Mouse (Mus musculus) heart, embryonic 14.5 days (tissue): ENCODE data around the gene Samm50. TPM values are rescaled to one million over a fixed set of nuclear protein-coding genes. Genes with fewer than 3 reads are reported as not detected.

Experiments
- ATAC-seq: fragments of 200-750 bp; cut with Nextera tagmentation; 2 replicates; pipeline ENCODE4 v1.8.0; 2017; ENCODE audit warnings: low read depth, moderate TSS enrichment; ENCODE audit not compliant: insufficient number of reproducible peaks, insufficient read depth, low FRiP score
- H3K27ac ChIP-seq, 2 experiments: fragments of 200-500 bp in 1 of 2; fragments of 300-500 bp in 1 of 2; sonication (generic) in 1 of 2; replicated peaks in 1 of 2; 2 replicates each; pipeline ENCODE4 v1.5.1; 2012 to 2014; ENCODE audit warnings: low read depth in 2 of 2, low read length in 2 of 2, control low read depth in 1 of 2, mild to moderate bottlenecking in 1 of 2, mixed read lengths in 1 of 2; ENCODE audit not compliant: control insufficient read depth in 1 of 2, insufficient read depth in 1 of 2
- H3K27me3 ChIP-seq: fragments of 300-500 bp; sonication (generic); 2 replicates; pipeline ENCODE4 v1.6.1; 2014; ENCODE audit warnings: mild to moderate bottlenecking, low read length, control low read depth; ENCODE audit not compliant: control insufficient read depth, insufficient read depth
- H3K36me3 ChIP-seq: fragments of 300-500 bp; sonication (generic); 2 replicates; pipeline ENCODE4 v1.6.1; 2014; ENCODE audit warnings: mild to moderate bottlenecking, control low read depth, low read length, mixed read lengths; ENCODE audit not compliant: control insufficient read depth, insufficient read depth
- H3K4me1 ChIP-seq, 2 experiments: fragments of 200-500 bp in 1 of 2; fragments of 300-500 bp in 1 of 2; sonication (generic) in 1 of 2; 2 replicates each; pipeline ENCODE4 v1.6.1; 2012 to 2014; ENCODE audit warnings: low read length in 2 of 2, control low read depth in 1 of 2, mixed read lengths in 1 of 2; ENCODE audit not compliant: control insufficient read depth in 2 of 2, insufficient read depth in 2 of 2
- H3K4me2 ChIP-seq: fragments of 300-500 bp; sonication (generic); 2 replicates; pipeline ENCODE4 v1.6.1; 2014; ENCODE audit warnings: mild to moderate bottlenecking, low read length
- H3K4me3 ChIP-seq, 2 experiments: fragments of 200-500 bp in 1 of 2; fragments of 300-500 bp in 1 of 2; sonication (generic) in 1 of 2; 2 replicates each; pipeline ENCODE4 v1.5.1; 2012 to 2014; ENCODE audit warnings: low read length in 2 of 2, mild to moderate bottlenecking in 2 of 2, control low read depth in 1 of 2, low read depth in 1 of 2, moderate library complexity in 1 of 2; ENCODE audit not compliant: control insufficient read depth in 1 of 2, insufficient read depth in 1 of 2
- H3K9ac ChIP-seq: fragments of 300-500 bp; sonication (generic); 2 replicates; pipeline ENCODE4 v1.6.1; 2014; ENCODE audit warnings: mild to moderate bottlenecking, low read length
- H3K9me3 ChIP-seq: fragments of 300-500 bp; sonication (generic); 2 replicates; pipeline ENCODE4 v1.6.1; 2016; ENCODE audit warnings: low read length, control low read depth; ENCODE audit not compliant: control insufficient read depth
- WGBS: fragments of 180-500 bp; shearing (Covaris S2); extraction: QIAGEN DNeasy Blood & Tissue Kit; methylation state at CpG from one replicate; pipeline ENCODE4 v1.1.7; 2014; 5-methylcytosine and 5-hydroxymethylcytosine counted together
- polyA plus RNA-seq: library from polyadenylated mRNA; unstranded; fragments of >200 nt; fragmentation: Nextera tagmentation; extraction: Ambion mirVana; gene quantifications from 2 replicates; pipeline ENCODE4 v1.2.1, GENCODE M21; 2014

The Samm50 gene
- polyA plus RNA-seq, 1 experiment from 2014 or later, result 88.2 TPM

GRCm38 (mm10) chr15:84216461-84217084 is 24.5 kb downstream of the Samm50 start:
- Histone ChIP-seq H3K4me1 (peaks cover 29 to 49% of the 10 kb centered on the region in 2 experiments), H3K4me3 (no peak overlapping the region), H3K36me3 (peaks cover 26% of the 10 kb centered on the region), H3K4me2 (no peak overlapping the region), H3K27me3 (no peaks in the 10 kb centered on the region), H3K27ac (no peak overlapping the region), H3K9ac (no peak overlapping the region), H3K9me3 (no peaks in the 10 kb centered on the region)
- WGBS, result 43% methylated on average over 7 of the region's 7 CpGs
- ATAC-seq, result no peak

- no peak for ATAC-seq
- Histone ChIP-seq H3K36me3 (peaks cover 21% of the 10 kb centered on the region), H3K27ac (peak overlapping the region; percentile 45 to 77; a peak in 3 of 4 replicates), H3K4me2 (peak overlapping the region; percentile 17; the same call in 1 of the 2 replicates), H3K9ac (peak overlapping the region; percentile 21; the same call in 1 of the 2 replicates), H3K4me1 (peaks cover 21 to 40% of the 10 kb centered on the region in 2 experiments), H3K4me3 (no peak overlapping the region), H3K27me3 (no peaks in the 10 kb centered on the region), H3K9me3 (no peaks in the 10 kb centered on the region)
- WGBS, result 39% methylated on average over 23 of the region's 23 CpGs
Measured at GRCm38 (mm10) chr15:84217969-84218782, 26.1 kb downstream of the Samm50 start.

- Histone ChIP-seq H3K9me3 (no peaks in the 10 kb centered on the region), H3K4me3 (no peak overlapping the region), H3K27me3 (no peaks in the 10 kb centered on the region), H3K4me2 (peak overlapping the region; percentile 17; the same call in 1 of the 2 replicates), H3K9ac (peak overlapping the region; percentile 21; the same call in 1 of the 2 replicates), H3K36me3 (peaks cover 15% of the 10 kb centered on the region), H3K27ac (peak overlapping the region; percentile 45 to 77), H3K4me1 (peaks cover 18 to 35% of the 10 kb centered on the region in 2 experiments)
- 15% methylated on average over 9 of the region's 9 CpGs for WGBS
- ATAC-seq, result 0 out of 2 replicates have a peak, but pooled peaks have one; percentile 18
Measured at GRCm38 (mm10) chr15:84218783-84219271, 26.8 kb downstream of the Samm50 start.

- no peaks in the 10 kb centered on the region for H3K27me3 ChIP-seq
- no peak overlapping the region for H3K9ac ChIP-seq
- H3K4me2 ChIP-seq, result no peak overlapping the region
- ATAC-seq, result no peak
- H3K4me3 ChIP-seq, result no peak overlapping the region
- WGBS, result 65% methylated on average over 5 of the region's 5 CpGs
- H3K36me3 ChIP-seq, result no peaks in the 10 kb centered on the region
- peaks cover 12 to 25% of the 10 kb centered on the region in 2 experiments for H3K4me1 ChIP-seq
- no peaks in the 10 kb centered on the region for H3K9me3 ChIP-seq
- H3K27ac ChIP-seq, result no peak overlapping the region
Measured at GRCm38 (mm10) chr15:84221539-84221938, 29.5 kb downstream of the Samm50 start.

- H3K27me3 ChIP-seq, result no peaks in the 10 kb centered on the region
- H3K4me2 ChIP-seq, result no peak overlapping the region
- peak; percentile 36; the same call in 1 of the 2 replicates for ATAC-seq
- no peaks in the 10 kb centered on the region for H3K9me3 ChIP-seq
- peaks cover 10 to 14% of the 10 kb centered on the region in 2 experiments for H3K4me1 ChIP-seq
- 28% methylated on average over 6 of the region's 6 CpGs for WGBS
- no peak overlapping the region for H3K9ac ChIP-seq
- H3K27ac ChIP-seq, result no peak overlapping the region
- no peak overlapping the region for H3K4me3 ChIP-seq
- H3K36me3 ChIP-seq, result no peaks in the 10 kb centered on the region
Measured at GRCm38 (mm10) chr15:84223423-84223822, 31.4 kb downstream of the Samm50 start.

GRCm38 (mm10) chr15:84224779-84225178 is 32.7 kb downstream of the Samm50 start:
- no peak overlapping the region for H3K4me2 ChIP-seq
- H3K4me1 ChIP-seq, result peaks cover 2 to 3% of the 10 kb centered on the region in 2 experiments; a peak in 1 of 4 replicates
- H3K27me3 ChIP-seq, result no peaks in the 10 kb centered on the region
- 38% methylated on average over 10 of the region's 10 CpGs for WGBS
- no peak overlapping the region for H3K4me3 ChIP-seq
- H3K9me3 ChIP-seq, result no peaks in the 10 kb centered on the region
- H3K9ac ChIP-seq, result no peak overlapping the region
- ATAC-seq, result no peak
- H3K27ac ChIP-seq, result no peak overlapping the region
- no peaks in the 10 kb centered on the region for H3K36me3 ChIP-seq

GRCm38 (mm10) chr15:84226918-84227317 is 34.9 kb downstream of the Samm50 start:
- Histone ChIP-seq H3K4me2 (no peak overlapping the region), H3K27ac (no peak overlapping the region), H3K9ac (no peak overlapping the region), H3K36me3 (no peaks in the 10 kb centered on the region), H3K27me3 (no peaks in the 10 kb centered on the region), H3K4me3 (no peak overlapping the region), H3K9me3 (no peaks in the 10 kb centered on the region), H3K4me1 (peaks cover 11 to 14% of the 10 kb centered on the region in 2 experiments)
- no peak for ATAC-seq
- WGBS, result 88% methylated on average over 15 of the region's 15 CpGs
